Mouse (Mus musculus): ENCODE data around the gene Hsf5. TPM values are rescaled to one million over a fixed set of nuclear protein-coding genes. Genes with fewer than 3 reads are reported as not detected.

Hsf5 gene
- total RNA-seq, 2 experiments from 2014 or later = 0.17 TPM

DNA sequence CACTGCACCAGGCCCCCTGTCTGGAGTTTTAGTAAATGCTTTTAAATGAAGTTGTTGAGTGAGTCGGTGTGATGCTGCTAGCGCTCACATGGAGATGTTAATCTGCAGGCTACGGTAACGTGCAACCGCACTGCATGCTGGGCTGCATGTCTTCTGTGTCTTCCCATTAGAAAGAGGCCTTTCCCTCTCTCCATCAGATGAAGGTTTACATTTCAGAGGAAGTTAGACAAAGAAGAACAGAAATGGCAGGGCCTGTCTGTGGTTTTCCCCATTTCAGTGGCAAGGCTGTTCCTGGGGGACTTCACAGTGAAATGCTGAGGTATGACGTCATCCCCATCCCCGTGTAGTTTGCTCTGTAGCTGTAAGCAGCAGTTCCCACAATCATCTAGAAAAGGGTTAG lies 69.4 kb downstream of the Hsf5 start:
- DNase-seq (ENCODE audit: low spot score in 2 of 2) = no peak

DNA sequence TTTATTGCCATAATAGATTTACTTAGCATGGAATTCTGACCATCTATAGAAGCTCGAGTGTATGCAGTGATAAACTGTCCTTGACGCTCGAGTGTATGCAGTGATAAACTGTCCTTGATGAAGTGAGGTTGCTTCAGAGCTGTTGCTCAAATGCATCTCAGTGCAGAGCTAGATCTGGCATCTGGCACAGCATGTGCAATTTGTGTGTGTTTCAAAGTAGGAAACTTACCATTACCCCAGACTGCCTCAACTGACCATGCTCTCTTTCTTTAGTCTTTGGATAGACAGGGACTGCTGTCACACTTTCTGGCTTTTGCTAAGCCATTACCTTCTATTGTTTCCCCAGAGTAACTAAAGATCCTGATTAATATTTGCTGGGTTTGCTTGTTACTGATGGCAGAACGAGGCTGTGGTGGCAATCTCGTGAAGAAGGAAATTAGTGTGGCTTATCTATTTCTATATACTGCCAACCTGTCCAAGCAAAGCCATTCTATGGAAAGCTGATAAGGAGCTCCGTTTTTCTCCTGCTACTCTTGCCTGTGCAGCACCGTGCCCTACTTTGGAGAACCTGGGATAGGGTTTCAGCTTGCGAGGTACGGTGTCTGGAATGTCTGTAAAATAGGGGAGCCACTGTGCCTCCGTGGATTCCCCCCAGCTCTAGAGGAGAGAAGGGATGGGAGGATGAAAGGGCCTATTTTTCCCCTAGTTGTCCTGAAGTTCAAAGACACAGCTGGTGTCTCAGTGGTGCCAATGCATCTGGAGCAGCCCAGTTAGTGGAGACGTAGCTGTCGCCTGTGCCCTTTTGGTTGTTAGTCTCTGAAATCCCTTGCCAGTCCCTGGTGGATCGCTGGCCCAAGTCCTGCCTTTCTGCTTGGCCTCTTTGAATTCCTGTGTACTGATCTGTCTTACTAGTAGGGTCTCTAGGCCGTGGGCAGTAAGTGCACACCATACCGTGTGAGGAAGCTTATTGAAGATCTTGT lies 70.6 kb downstream of the Hsf5 start:
- no peak for DNase-seq (ENCODE audit: low spot score in 2 of 2)

DNA sequence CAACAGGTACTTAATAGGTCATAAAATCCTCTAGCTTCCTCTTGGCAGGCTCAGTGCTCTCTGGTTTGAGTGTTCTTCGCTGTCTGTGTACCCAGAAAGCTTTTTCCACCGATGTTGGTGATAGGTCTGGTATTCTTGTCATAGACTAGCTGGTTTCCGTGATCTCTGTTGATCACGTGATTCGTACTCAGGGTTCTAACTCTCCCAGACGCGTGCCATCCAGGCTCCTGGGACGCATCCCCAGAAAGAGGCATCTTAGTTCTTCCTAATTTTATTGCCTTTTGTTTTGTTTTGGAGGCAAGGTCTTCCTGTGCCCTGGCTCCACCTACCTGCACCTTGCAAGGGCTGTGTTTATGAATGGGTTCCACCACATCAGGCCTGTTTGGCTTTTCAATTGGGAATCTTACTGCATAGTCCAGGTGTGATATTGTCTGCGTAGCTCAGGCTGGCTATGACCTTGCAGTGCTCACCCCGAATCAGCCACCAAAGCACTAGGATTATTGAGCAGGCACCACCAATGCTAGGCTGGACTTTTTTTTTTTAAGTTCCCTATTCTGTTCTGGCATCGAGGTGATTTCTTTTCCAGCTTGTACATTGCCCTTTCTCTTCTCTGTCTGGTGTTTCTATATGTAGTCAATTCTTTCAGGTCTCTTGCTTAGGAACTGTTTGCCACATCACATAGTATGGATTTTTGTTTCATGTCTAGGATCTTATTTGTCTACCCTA lies 71.7 kb downstream of the Hsf5 start:
- DNase-seq (ENCODE audit: low spot score in 2 of 2) = no peak

DNA sequence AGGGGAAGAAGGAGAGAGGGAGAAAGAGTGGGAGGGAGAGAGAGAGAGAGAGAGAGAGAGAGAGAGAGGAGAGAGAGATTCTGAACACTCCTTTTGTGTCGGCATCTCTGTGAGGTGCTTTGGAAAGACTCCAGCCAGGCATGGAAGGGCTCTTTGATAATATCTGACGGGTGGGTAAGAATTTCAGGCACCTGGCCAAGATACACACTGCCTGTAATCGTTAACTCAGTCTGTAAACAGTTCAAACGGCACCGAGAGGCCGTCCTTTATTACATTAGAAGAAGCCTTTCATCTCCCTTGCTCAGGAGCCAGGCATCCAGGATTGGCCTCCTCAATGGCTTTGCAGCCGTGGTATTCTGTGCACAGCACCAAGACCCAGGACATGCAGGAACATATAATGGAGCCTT lies 72.4 kb downstream of the Hsf5 start:
- DNase-seq (ENCODE audit: low spot score in 2 of 2) = peak in 1 of 2 experiments; percentile 17

DNA sequence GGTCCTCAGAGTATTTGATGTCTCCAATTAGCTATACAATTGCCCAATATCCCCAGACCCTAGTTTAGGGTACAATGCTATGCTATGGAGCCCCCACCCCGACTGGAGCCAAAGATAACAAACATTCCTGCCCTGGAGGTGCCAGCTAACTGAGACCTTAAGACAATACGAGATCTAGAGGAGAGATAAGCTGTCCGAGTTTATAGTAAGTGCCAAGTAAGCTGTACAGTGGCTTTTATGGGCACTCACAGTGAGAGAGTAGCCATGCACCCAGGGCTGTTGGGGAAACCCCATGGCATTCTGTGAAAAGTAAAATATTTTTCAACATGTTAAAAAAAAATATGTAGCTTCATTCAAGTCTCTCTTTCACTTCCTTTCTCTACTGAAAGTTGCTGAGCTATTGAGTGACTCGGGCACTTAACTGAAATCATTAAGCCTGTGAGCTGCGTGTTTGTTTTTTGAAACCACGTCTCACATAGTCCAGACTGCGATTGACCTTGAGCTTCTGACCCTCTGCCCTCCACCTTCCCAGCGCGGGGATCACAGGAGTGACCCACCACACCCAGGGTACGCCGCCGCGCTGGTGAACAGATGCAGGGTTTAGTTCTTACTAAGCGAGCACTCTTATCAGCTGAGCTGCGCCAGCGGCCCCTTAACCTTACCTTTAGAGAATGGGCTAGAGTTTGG lies 73.2 kb downstream of the Hsf5 start:
- DNase-seq (ENCODE audit: low spot score in 2 of 2) = no peak

DNA sequence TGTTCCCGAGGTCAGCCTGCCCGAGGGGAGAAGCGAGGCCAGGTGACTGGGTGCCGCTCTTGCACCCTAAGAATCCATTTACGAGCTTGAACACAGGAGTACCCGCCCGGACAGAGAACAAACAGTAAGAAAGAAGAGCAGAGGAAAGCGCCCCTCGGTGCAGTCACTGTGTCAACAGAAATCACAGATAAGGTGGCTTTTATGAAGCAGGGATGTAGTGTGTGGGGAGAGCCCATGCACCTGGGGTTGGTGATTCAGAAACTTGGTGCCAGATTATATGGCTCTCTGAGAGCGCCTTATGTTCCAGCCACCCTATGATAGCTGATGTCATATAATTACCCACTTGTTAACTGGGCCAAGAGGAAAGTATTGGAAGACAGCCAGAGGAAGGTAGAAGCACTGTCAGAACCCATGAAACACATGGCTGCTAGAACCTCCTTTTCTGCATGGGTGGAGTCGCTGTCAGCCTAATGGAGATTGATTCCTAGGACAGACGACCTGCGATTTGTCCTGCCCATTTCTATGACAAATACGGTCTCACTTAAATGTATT lies 80.2 kb downstream of the Hsf5 start:
- no peak for DNase-seq (ENCODE audit: low spot score in 2 of 2)

DNA sequence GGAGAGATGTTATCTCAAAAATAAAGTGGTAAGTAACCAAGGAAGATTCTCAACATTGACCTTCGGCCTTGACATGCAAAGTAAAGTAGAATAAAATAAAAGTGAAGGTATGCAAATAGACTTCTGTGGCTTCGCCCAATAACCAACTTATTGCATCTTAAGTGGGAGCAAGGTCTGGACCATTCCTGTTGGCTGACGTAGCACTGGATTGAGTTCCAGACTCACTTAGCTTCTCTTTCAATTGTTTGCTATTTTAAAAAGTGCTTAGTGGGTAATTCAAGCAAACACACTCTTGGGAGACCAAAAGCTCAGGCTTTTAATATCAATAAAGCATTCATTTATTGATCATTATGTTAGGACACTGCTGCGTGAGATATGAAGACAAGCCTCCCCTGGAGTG lies 81.2 kb downstream of the Hsf5 start:
- DNase-seq (ENCODE audit: low spot score in 2 of 2) = no peak

DNA sequence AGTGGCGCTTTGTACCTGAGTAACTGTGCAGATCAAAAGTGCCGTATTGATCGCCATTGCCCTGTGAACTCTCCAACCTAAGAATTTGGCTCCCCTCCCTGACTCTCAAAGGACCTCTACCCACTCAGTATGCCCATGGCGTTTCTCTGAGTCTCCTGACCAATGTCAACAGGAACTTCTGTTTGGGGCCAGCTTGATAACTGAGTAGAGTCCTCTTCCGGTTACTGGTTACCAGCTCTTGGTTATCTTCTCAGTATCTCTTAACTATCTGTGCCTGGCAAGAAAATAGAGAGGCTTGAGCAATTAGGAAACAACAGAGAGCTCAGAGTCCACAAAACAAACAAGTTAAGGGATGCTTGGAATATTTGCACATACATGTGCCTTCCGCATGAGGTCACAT lies 84.1 kb downstream of the Hsf5 start:
- DNase-seq (ENCODE audit: low spot score in 2 of 2) = no peak

DNA sequence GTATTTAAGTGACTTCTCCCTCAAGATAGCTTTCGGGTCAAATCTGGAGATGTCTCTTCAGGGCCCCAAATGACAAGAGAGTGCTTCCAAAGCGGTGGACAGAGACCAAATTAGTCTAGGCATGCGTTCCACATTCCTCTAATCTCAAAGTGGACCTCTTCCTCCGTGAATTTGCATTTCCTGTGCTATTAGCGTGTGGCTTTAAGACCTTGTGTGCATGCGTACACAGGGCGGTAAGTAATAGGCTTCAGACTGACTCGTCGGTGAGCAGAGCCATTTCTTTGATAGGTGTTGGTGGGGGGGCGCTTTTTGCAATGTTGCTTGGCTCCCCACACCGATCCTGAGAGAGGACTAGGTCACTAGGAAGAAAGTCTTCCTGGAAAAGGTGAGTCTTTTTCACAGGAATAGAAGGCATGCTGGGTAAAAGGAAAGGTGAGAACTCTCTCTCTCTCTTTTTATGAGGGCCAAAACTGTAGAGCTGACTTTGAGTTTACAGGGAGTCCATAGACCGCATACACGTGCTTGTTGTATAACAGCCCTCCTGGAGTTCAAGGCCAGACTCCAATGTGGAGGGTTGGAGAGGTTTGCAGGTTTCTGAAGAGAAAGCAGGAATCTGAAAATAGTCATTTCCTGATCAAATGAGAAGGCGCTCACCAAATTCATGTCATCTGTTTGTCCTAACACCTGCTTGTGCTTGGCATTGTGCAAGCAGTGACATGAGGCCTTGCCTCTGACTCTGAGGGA lies 85.1 kb downstream of the Hsf5 start:
- no peak for DNase-seq (ENCODE audit: low spot score in 2 of 2)

DNA sequence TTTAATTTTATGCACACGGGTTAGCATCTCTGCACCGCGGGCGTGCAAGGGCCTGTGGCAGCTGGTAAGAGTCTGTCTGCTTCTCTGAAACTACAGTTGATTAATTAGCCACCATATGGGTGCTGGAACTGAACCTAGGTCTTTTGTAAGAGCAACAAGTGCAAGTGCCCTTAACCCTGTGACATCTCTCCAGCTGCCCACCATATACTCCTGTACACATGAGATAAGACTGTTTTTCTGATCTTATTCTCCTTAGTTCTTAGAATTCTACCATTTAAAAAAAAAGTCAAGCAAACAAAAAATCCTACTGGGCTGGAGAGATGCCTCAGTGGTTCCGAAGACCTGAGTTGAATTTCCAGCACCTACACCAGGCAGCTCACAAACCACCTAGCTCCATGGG lies 86.7 kb downstream of the Hsf5 start:
- DNase-seq (ENCODE audit: low spot score in 2 of 2) = no peak

DNA sequence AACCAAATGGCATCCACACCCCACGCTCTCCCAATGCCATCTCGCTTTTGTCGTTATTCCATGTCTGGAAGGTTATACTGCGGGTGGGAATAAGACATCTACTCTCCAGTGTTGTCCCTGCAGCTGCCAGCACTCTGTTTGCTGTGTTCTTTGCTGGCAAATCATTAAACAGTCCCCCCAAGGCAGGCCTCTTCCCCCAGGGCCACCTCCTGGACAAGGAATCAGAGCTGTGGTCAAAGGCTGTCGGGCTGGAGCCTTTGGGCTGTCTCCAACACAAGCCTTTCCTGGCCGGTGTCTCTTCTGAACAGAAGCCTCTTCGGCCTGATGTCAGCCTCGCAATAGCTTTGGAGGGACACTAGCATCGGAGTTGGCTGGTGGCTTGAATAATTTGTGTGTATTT lies 87.3 kb downstream of the Hsf5 start:
- DNase-seq (ENCODE audit: low spot score in 2 of 2) = no peak

DNA sequence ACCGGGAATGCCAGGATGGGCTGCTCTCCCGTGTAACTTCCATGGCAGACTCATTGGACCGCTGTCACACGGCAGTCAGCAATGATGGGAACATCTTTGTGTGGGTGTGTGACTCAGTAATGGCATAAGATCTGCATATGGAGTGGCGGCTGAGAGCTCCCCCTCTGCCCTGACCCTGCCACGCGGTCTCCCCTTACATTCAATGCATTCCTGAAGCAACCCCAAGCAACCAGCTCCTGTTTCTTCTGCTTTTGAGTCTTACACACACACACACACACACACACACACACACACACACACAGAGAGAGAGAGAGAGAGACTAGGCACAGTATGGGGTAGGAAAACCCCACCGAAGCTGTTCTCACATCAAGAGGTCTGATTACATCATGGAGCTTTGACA lies 90.6 kb downstream of the Hsf5 start:
- DNase-seq (ENCODE audit: low spot score in 2 of 2) = no peak

DNA sequence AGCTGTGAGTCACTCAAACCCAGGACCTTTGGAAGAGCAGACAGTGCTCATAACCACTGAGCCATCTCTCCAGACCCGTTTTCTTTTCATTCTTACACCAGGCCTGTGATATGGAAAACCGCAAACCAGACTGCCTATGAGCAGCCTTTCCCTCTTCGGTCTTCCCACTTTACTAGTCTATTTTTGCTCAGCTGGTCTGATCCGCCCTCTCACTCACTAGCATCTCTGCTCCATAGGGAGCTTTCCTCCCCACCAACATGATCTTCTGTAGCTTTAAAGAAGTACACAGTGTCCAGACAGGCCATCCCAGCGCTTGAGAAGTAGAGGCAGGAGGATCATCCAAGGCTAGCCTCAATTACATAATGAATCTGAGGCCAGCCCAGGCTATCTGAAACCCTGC lies 92.0 kb downstream of the Hsf5 start:
- no peak for DNase-seq (ENCODE audit: low spot score in 2 of 2)

Other genes with a start within 250 kb of the Hsf5 start
- gene Rad51c, start 212.2 kb upstream of the Hsf5 start, total RNA-seq (2021) = 1 to 10 TPM; 3.2 to 6.1 TPM
- gene Tex14, start 212.1 kb upstream of the Hsf5 start, total RNA-seq (2021) = 1 to 10 TPM in 1 of 2 experiments, under 1 TPM in 1; 0.34 to 1.0 TPM
- not detected for gene Gm11492, start 50.5 kb upstream of the Hsf5 start, total RNA-seq (2021)
- gene Sept4, start 48.3 kb upstream of the Hsf5 start, total RNA-seq (2021) = 10 to 100 TPM; 39.7 to 47.5 TPM
- gene Mtmr4, start 25.0 kb upstream of the Hsf5 start, total RNA-seq (2021) = 10 to 100 TPM; 29.1 to 33.1 TPM
- 1 to 10 TPM; 4.4 to 5.7 TPM for gene Rnf43, start 45.6 kb downstream of the Hsf5 start, total RNA-seq (2021)
- 10 to 100 TPM; 88.2 to 89.0 TPM for gene Supt4a, start 120.4 kb downstream of the Hsf5 start, total RNA-seq (2021)
- gene Tspoap1, start 143.4 kb downstream of the Hsf5 start, total RNA-seq (2021) = 1 to 10 TPM; 6.4 to 7.6 TPM
- 10 to 100 TPM in 1 of 2 experiments, 1 to 10 TPM in 1; 2.8 to 12.9 TPM for gene Mpo, start 176.4 kb downstream of the Hsf5 start, total RNA-seq (2021)
- not detected for gene Lpo, start 211.1 kb downstream of the Hsf5 start, total RNA-seq (2021)
- 10 to 100 TPM; 22.3 to 22.5 TPM for gene Mks1, start 236.1 kb downstream of the Hsf5 start, total RNA-seq (2021)